Mouse (Mus musculus) right cerebral cortex, adult 18-20 months (tissue): ENCODE measurements at regions not wholly inside any gene's neighbourhood (a gene's known extent, or its start where the extent isn't known, plus 50 kb on each side); places are given as distances from the start of the nearest gene placed in this dataset.

Experiments used
- DNase-seq: peaks from one replicate; pipeline ENCODE4 v3.0.0; 2022; ENCODE audit warnings: mixed read lengths

GRCm38 (mm10) chr2:51566554-51567246 is 60.6 kb upstream of the Tas2r134 start:
- DNase-seq, result no peak

- no peak for DNase-seq
Observed at GRCm38 (mm10) chr2:51563881-51564280, 63.4 kb upstream of the Tas2r134 start.

- DNase-seq, result no peak
Observed at GRCm38 (mm10) chr2:51563240-51563639, 64.1 kb upstream of the Tas2r134 start.

GRCm38 (mm10) chr2:51550863-51551262 is 76.4 kb upstream of the Tas2r134 start:
- DNase-seq, result no peak

- DNase-seq, result no peak
Observed at GRCm38 (mm10) chr2:51549125-51549524, 78.2 kb upstream of the Tas2r134 start.

- no peak for DNase-seq
Observed at GRCm38 (mm10) chr2:51546181-51546580, 81.1 kb upstream of the Tas2r134 start.

GRCm38 (mm10) chr2:51543949-51544348 is 83.4 kb upstream of the Tas2r134 start:
- no peak for DNase-seq

- DNase-seq, result no peak
Observed at GRCm38 (mm10) chr2:51542272-51542671, 85.0 kb upstream of the Tas2r134 start.

GRCm38 (mm10) chr2:51532709-51533414 is 94.4 kb upstream of the Tas2r134 start:
- no peak for DNase-seq

- DNase-seq, result no peak
Observed at GRCm38 (mm10) chr2:51531106-51531839, 96.0 kb upstream of the Tas2r134 start.

- no peak for DNase-seq
Observed at GRCm38 (mm10) chr2:51522766-51523165, 104.5 kb upstream of the Tas2r134 start.

GRCm38 (mm10) chr2:51509220-51510011 is 117.9 kb upstream of the Tas2r134 start:
- DNase-seq, result no peak

- DNase-seq, result no peak
Observed at GRCm38 (mm10) chr2:51497896-51498295, 129.4 kb upstream of the Tas2r134 start.

- no peak for DNase-seq
Observed at GRCm38 (mm10) chr2:51473753-51474152, 153.6 kb upstream of the Tas2r134 start.

- no peak for DNase-seq
Observed at GRCm38 (mm10) chr2:51467027-51467694, 160.2 kb upstream of the Tas2r134 start.

GRCm38 (mm10) chr2:51466003-51466402 is 161.3 kb upstream of the Tas2r134 start:
- DNase-seq, result no peak

- no peak for DNase-seq
Observed at GRCm38 (mm10) chr2:51465576-51465975, 161.7 kb upstream of the Tas2r134 start.

- DNase-seq, result no peak
Observed at GRCm38 (mm10) chr2:51464356-51464755, 163.0 kb upstream of the Tas2r134 start.

- no peak for DNase-seq
Observed at GRCm38 (mm10) chr2:51460896-51461295, 166.4 kb upstream of the Tas2r134 start.

- no peak for DNase-seq
Observed at GRCm38 (mm10) chr2:51459486-51459885, 167.8 kb upstream of the Tas2r134 start.

- DNase-seq, result peak; percentile 27
Observed at GRCm38 (mm10) chr2:51457717-51458116, 169.6 kb upstream of the Tas2r134 start.

- no peak for DNase-seq
Observed at GRCm38 (mm10) chr2:51452816-51453215, 174.5 kb upstream of the Tas2r134 start.
